Mouse (Mus musculus) forebrain, embryonic 10.5 days (tissue): ENCODE data around the gene Yif1a. TPM values are rescaled to one million over a fixed set of nuclear protein-coding genes. Genes with fewer than 3 reads are reported as not detected.
"Not testable (repeated sequence)": the region's sequence is repeated elsewhere in the genome, so short reads cannot be mapped to it uniquely, and the experiment has no call there.

Source experiments
- DNase-seq: peaks from one replicate; pipeline ENCODE4 v3.0.0-alpha.2; 2017; ENCODE audit warnings: low spot score; ENCODE audit errors: extremely low spot score
- H3K27ac ChIP-seq: fragments of 300-500 bp; sonication (generic); 2 replicates; pipeline ENCODE4 v1.5.1; 2016; ENCODE audit warnings: mild to moderate bottlenecking
- H3K27me3 ChIP-seq: fragments of 300-500 bp; sonication (generic); 2 replicates; pipeline ENCODE4 v1.6.1; 2016; ENCODE audit warnings: mild to moderate bottlenecking; ENCODE audit not compliant: poor library complexity, severe bottlenecking
- H3K36me3 ChIP-seq: fragments of 300-500 bp; sonication (generic); replicated peaks from 2 replicates; pipeline ENCODE4 v1.6.1; 2016; ENCODE audit warnings: mild to moderate bottlenecking, moderate library complexity
- H3K4me1 ChIP-seq: fragments of 300-500 bp; sonication (generic); 2 replicates; pipeline ENCODE4 v1.6.1; 2016
- H3K4me3 ChIP-seq: fragments of 300-500 bp; sonication (generic); 2 replicates; pipeline ENCODE4 v1.5.1; 2016; ENCODE audit warnings: mild to moderate bottlenecking, moderate library complexity
- H3K9me3 ChIP-seq: fragments of 300-500 bp; sonication (generic); 2 replicates; pipeline ENCODE4 v1.6.1; 2016; ENCODE audit warnings: mild to moderate bottlenecking, moderate library complexity
- WGBS: fragments of 180-500 bp; shearing (Covaris S2); methylation state at CpG from one replicate; pipeline ENCODE4 v1.1.7; 2016; 5-methylcytosine and 5-hydroxymethylcytosine counted together
- polyA plus RNA-seq: library from polyadenylated mRNA; unstranded; fragments of >200 nt; fragmentation: Nextera tagmentation; extraction: Ambion mirVana; gene quantifications from 2 replicates; pipeline ENCODE4 v1.2.1, GENCODE M21; 2016

The Yif1a gene
- polyA plus RNA-seq, 1 experiment from 2014 or later, result 74.2 TPM

GRCm38 (mm10) chr19:5082005-5082404 lies 6.3 kb upstream of the Yif1a start:
- H3K4me3 ChIP-seq, result no peak overlapping the region
- H3K4me1 ChIP-seq, result peaks cover 13% of the 10 kb centered on the region
- no peaks in the 10 kb centered on the region for H3K9me3 ChIP-seq
- DNase-seq, result no peak
- H3K36me3 ChIP-seq, result no peaks in the 10 kb centered on the region
- peaks cover 76% of the 10 kb centered on the region for H3K27me3 ChIP-seq
- WGBS, result 71% methylated on average over 18 of the region's 18 CpGs
- H3K27ac ChIP-seq, result no peak overlapping the region

- Histone ChIP-seq H3K9me3 (no peaks in the 10 kb centered on the region), H3K27me3 (peaks cover 78% of the 10 kb centered on the region), H3K36me3 (no peaks in the 10 kb centered on the region), H3K27ac (no peak overlapping the region), H3K4me1 (peaks cover 19% of the 10 kb centered on the region), H3K4me3 (no peak overlapping the region)
- 71% methylated on average over 24 of the region's 24 CpGs for WGBS
- no peak for DNase-seq
Observed at GRCm38 (mm10) chr19:5082596-5082995, 5.7 kb upstream of the Yif1a start.

DNA sequence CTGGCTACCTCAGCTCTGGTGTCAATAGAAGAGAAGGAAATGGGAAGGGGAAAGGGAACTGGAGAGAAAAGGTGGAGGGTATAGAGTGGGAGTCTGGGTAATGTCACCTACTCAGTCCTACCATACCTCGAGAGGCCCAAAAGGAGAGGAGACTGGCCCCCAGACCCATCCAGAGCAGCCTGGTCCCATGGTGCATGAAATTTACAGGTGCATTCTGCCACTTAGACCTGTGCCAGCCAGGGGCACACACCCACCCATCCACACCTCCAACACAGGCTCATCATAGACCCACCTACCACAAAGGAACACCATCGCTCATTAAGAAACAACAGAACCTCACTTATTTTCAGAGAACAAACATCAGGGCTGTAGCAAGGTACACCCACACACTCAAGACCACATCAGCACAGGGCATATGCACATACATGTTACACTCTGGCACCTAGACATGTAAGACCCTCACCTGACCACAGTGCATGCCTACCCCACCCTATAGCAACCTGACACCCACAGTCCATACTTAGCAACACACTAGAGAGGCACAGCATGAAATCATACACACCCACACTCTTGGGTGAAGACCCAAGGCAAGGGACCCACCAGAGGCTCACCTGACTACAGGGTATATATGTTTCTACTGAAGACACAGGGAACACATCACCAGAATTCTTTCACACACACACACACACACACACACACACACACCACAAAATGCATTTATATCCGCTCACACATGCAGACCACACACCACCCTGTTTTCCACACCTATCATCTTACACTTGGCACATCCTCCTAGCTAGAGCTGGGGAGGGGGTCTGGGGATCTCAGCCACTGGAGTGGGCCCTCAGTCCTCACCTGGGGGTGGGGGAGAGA lies 4.1 kb upstream of the Yif1a start:
- H3K9me3 ChIP-seq, result no peaks in the 10 kb centered on the region
- no peak overlapping the region for H3K27ac ChIP-seq
- H3K36me3 ChIP-seq, result no peaks in the 10 kb centered on the region
- peaks cover 30% of the 10 kb centered on the region for H3K4me1 ChIP-seq
- H3K4me3 ChIP-seq, result peak overlapping the region; percentile 58
- WGBS, result 66% methylated on average over 3 of the region's 3 CpGs
- no peak for DNase-seq
- peaks cover 78% of the 10 kb centered on the region for H3K27me3 ChIP-seq

DNA sequence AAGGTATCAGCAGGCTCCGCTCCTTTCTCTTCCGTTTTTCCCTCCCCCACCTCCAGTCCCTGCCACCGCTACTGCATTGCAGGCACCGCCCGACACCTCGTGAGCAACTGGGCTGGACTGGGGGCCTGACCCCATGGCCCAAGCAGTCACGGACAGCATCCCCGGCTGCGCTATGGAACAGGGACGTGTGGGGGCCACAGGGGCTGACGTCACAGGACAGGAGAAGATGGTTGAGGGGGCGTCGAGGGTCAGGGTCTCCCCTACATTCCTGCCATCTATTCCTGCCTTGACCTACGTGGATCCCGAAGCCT lies 3.5 kb upstream of the Yif1a start:
- H3K4me3 ChIP-seq, result peak overlapping the region; percentile 58
- WGBS, result 4% methylated on average over 15 of the region's 15 CpGs

GRCm38 (mm10) chr19:5085145-5085863 lies 3.0 kb upstream of the Yif1a start, which contains the start of gene Tmem151a:
Gene Tmem151a (minus strand): TSS chr19:5085531.
- under 1% methylated on average over 69 of the region's 69 CpGs for WGBS
- Histone ChIP-seq H3K4me3 (peak within 1 kb of the TSS; percentile 58), H3K36me3 (peaks cover 6% of the 10 kb centered on the region), H3K4me1 (peaks cover 36% of the 10 kb centered on the region), H3K27me3 (peaks cover 68% of the 10 kb centered on the region), H3K9me3 (no peaks in the 10 kb centered on the region), H3K27ac (no peak within 1 kb of the TSS)
- no peak for DNase-seq

More for the DNA sequence above, 3.5 kb upstream of the Yif1a start:
- H3K27me3 ChIP-seq, result peaks cover 74% of the 10 kb centered on the region
- H3K27ac ChIP-seq, result no peak overlapping the region
- H3K9me3 ChIP-seq, result no peaks in the 10 kb centered on the region
- peaks cover 36% of the 10 kb centered on the region for H3K4me1 ChIP-seq
- peaks cover 3% of the 10 kb centered on the region for H3K36me3 ChIP-seq
- no peak for DNase-seq

DNA sequence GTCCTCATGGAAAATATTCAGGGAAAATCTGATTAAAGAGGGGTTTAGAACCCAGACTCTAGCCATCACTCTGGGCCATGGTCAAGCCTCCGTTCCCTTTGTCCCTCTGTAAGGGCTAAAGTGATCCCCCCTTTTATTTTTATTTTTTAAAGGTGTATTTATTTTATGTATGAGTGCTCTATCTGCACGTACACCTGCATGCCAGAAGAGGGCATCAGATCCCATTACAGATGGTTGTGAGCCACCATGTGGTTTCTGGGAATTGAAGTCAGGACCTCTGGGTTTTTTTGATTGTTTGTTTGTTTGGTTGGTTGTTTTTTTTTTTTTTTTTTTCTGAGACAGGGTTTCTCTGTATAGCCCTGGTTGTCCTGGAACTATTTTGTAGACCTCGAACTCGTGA lies 1.8 kb upstream of the Yif1a start:
- H3K4me1 ChIP-seq, result peaks cover 36% of the 10 kb centered on the region
- H3K36me3 ChIP-seq, result peaks cover 18% of the 10 kb centered on the region
- H3K9me3 ChIP-seq, H3K4me3 ChIP-seq, DNase-seq, H3K27ac ChIP-seq: not testable (repeated sequence)
- H3K27me3 ChIP-seq, result peaks cover 56% of the 10 kb centered on the region
- 63% methylated on average over 4 of the region's 4 CpGs for WGBS

DNA sequence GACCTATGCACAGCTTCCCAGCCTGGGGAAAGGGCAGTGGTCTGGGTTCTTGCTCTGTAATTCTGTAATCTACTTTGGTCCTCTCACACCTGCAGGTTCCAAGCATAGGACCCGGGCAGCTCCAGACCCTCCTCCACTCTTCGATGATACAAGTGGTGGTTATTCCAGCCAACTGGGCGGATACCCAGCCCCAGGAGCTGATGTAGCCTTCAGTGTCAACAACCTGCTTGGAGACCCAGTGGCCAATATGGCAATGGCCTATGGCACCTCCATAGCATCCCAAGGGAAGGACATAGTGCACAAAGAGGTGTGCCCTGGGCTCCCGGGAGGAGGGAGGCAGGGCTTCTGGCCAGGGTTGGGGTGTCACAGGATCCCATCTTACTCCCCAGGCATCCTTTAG lies 986 bp downstream of the Yif1a start:
- Histone ChIP-seq H3K4me3 (peak overlapping the region; percentile 90), H3K27ac (no peak overlapping the region), H3K4me1 (peaks cover 46% of the 10 kb centered on the region), H3K36me3 (peaks cover 42% of the 10 kb centered on the region), H3K27me3 (peaks cover 28% of the 10 kb centered on the region), H3K9me3 (no peaks in the 10 kb centered on the region)
- DNase-seq, result no peak
- WGBS, result 91% methylated on average over 4 of the region's 4 CpGs

DNA sequence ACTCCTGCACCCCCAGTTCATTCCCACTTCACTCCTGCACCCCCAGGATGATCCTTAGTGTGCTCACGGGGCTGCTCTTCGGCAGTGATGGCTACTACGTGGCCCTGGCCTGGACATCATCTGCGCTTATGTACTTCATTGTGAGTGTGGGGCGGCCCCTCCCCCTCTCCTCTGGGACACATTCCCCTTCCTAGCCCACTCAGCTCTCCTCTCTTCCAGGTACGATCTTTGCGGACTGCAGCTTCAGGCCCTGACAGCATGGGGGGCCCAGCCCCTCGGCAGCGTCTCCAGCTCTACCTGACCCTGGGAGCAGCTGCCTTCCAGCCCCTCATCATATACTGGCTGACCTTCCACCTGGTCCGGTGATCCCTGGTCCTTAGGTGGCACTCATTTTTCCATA lies 3.7 kb downstream of the Yif1a start:
- 90% methylated on average over 10 of the region's 10 CpGs for WGBS

DNA sequence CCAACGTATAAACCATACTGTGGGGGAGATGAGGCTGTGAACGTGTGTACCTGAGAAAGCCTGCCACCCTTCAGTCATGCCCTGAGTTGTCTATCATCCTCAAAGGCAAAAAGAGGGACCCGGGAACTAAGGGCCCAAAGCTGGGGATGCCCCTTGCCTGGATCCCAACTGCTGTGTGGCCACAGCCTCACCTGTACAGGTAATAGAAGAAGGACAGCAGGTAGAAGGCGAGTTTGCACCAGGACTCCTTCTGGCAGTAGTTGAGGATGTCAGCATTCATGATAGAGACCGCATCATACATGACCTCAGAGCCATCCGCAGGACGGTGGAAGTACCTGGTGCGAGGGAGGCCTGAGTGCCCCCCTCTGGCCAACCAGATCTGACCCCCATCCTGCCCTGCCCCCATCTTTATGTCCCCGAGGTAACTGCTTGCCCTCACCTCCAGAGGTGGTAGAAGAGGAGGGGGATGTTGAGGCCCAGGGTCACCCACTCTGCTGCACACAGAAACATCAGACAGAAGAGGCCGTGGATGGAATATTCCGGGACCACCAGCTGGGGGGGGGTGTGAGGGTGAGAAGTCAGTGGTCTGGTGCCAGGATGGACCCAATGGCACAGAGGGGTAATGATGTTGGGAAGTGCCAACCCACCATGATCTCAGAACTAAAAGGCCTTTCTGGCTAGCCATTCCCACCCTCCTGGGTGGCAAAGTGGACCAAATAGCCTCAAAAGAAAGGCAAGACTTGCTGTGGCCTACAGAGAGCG lies 5.3 kb downstream of the Yif1a start:
- Histone ChIP-seq H3K27ac (0 out of 2 replicates have a peak overlapping the region, but pooled peaks have one; percentile 9), H3K4me3 (peak overlapping the region; percentile 70; the same call in 1 of the 2 replicates), H3K9me3 (no peaks in the 10 kb centered on the region), H3K27me3 (peaks cover 26% of the 10 kb centered on the region; the same call in 1 of the 2 replicates), H3K4me1 (peaks cover 65% of the 10 kb centered on the region), H3K36me3 (peaks cover 42% of the 10 kb centered on the region)
- no peak for DNase-seq
- WGBS, result 74% methylated on average over 12 of the region's 12 CpGs

More for the DNA sequence above, 3.7 kb downstream of the Yif1a start:
- H3K27me3 ChIP-seq, result peaks cover 26% of the 10 kb centered on the region; the same call in 1 of the 2 replicates
- H3K27ac ChIP-seq, result no peak overlapping the region
- no peak for DNase-seq
- H3K4me3 ChIP-seq, result no peak overlapping the region
- H3K36me3 ChIP-seq, result peaks cover 42% of the 10 kb centered on the region
- H3K9me3 ChIP-seq, result no peaks in the 10 kb centered on the region
- H3K4me1 ChIP-seq, result peaks cover 60% of the 10 kb centered on the region

GRCm38 (mm10) chr19:5094243-5094632 lies 5.9 kb downstream of the Yif1a start:
- no peaks in the 10 kb centered on the region for H3K9me3 ChIP-seq
- H3K27me3 ChIP-seq, result peaks cover 26% of the 10 kb centered on the region; the same call in 1 of the 2 replicates
- peak overlapping the region; percentile 70 for H3K4me3 ChIP-seq
- H3K4me1 ChIP-seq, result peaks cover 65% of the 10 kb centered on the region
- H3K36me3 ChIP-seq, result peaks cover 45% of the 10 kb centered on the region
- WGBS, result under 1% methylated on average over 21 of the region's 21 CpGs
- DNase-seq, result peak; percentile 97
- H3K27ac ChIP-seq, result peak overlapping the region; percentile 9; the same call in 1 of the 2 replicates

DNA sequence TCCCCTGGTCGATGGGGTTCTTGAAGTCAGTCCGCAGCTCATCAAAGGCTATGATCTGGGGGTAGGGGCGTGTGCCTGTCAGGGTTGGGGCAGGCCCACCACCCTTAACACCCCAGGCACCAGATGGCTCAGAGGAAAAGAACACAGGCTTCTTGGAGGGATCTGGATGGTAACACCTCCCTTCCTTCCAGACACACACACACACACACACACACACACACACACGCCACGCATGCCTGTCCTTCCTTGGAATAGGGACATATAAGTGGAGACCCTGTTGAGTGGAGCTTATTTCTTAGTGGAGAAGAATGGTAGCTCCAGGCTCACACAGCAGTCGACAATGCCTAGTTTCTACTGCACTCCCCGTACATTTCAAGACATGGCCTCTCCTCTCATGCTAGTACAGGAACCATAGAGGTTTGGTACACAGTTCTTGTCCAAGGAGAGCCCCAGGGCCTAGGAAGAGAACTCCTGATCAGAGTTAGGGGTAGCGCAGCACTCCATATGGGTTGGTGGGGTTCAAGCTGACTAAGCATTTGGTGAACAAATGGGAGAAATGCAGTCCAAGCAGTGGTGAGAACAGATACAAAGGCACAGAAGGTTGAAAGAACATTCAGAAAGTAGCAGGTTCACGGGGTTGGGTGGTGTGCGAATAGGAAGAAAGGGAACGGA lies 6.5 kb downstream of the Yif1a start:
- Histone ChIP-seq H3K4me1 (peaks cover 66% of the 10 kb centered on the region), H3K36me3 (peaks cover 47% of the 10 kb centered on the region), H3K27me3 (peaks cover 26% of the 10 kb centered on the region; the same call in 1 of the 2 replicates), H3K4me3 (peak overlapping the region; percentile 70), H3K27ac (peak overlapping the region; percentile 9; the same call in 1 of the 2 replicates), H3K9me3 (no peaks in the 10 kb centered on the region)
- DNase-seq, result no peak
- WGBS, result 53% methylated on average over 11 of the region's 11 CpGs
